8 mouse cellular contexts compared by ENCODE assay signal in genomic region chr8:45975837-45976468, GRCm38 (mm10). TPM values are rescaled to one million over a fixed set of nuclear protein-coding genes. Genes with fewer than 3 reads are reported as not detected.
A peak's percentile ranks its signal among the peaks of the same experiment; 100 is the strongest.
DNase-seq lines count a peak whose midpoint lies in the region; ATAC-seq lines count a peak whose summit lies in the region.

No protein-coding gene starts in this region.

- DNase-seq in lung, postnatal 36 days = no peak
- no peak for DNase-seq in cerebellum, postnatal 25 days
- no peak for DNase-seq in kidney, adult 11 months
- DNase-seq in gastrocnemius, postnatal 25 days = no peak

- H3K36me3 ChIP-seq in lung, embryonic 16.5 days (ENCODE audit: control insufficient read depth, insufficient read depth, low read length) = peaks cover 12% of the 10 kb centered on the region
- H3K36me3 ChIP-seq in limb, embryonic 12.5 days = peaks cover 22% of the 10 kb centered on the region
- H3K36me3 ChIP-seq in neural tube, embryonic 15.5 days = peaks cover 9% of the 10 kb centered on the region

- peak overlapping the region; percentile 75 for H3K27ac ChIP-seq in lung, embryonic 16.5 days (ENCODE audit: low read length)
- H3K27ac ChIP-seq in limb, embryonic 12.5 days = no peak overlapping the region
- peak overlapping the region; percentile 86 for H3K27ac ChIP-seq in neural tube, embryonic 15.5 days (replicated peaks)

- H3K4me2 ChIP-seq in lung, embryonic 16.5 days (ENCODE audit: low read depth, low read length) = peak overlapping the region; percentile 83
- H3K4me2 ChIP-seq in limb, embryonic 12.5 days = peak overlapping the region; percentile 64
- H3K4me2 ChIP-seq in neural tube, embryonic 15.5 days = peak overlapping the region; percentile 69

- H3K9me3 ChIP-seq in lung, embryonic 16.5 days (ENCODE audit: control insufficient read depth, low read length) = peaks cover 4% of the 10 kb centered on the region; the same call in 1 of the 2 replicates
- H3K9me3 ChIP-seq in limb, embryonic 12.5 days = peaks cover 5% of the 10 kb centered on the region
- no peaks in the 10 kb centered on the region for H3K9me3 ChIP-seq in neural tube, embryonic 15.5 days (replicated peaks)

- H3K27me3 ChIP-seq in lung, embryonic 16.5 days (ENCODE audit: control insufficient read depth, insufficient read depth, low read depth, low read length) = no peaks in the 10 kb centered on the region
- H3K27me3 ChIP-seq in limb, embryonic 12.5 days = no peaks in the 10 kb centered on the region
- H3K27me3 ChIP-seq in neural tube, embryonic 15.5 days (replicated peaks) = no peaks in the 10 kb centered on the region

- WGBS in lung, embryonic 16.5 days = 46% methylated on average over 11 of the region's 11 CpGs
- WGBS in limb, embryonic 12.5 days = 62% methylated on average over 11 of the region's 11 CpGs
- 71% methylated on average over 11 of the region's 11 CpGs for WGBS in neural tube, embryonic 15.5 days

- H3K4me1 ChIP-seq in lung, embryonic 16.5 days (replicated peaks; ENCODE audit: control insufficient read depth, insufficient read depth, low read length) = peaks cover 6% of the 10 kb centered on the region
- H3K4me1 ChIP-seq in limb, embryonic 12.5 days (replicated peaks) = peaks cover 13% of the 10 kb centered on the region; the same call in 1 of the 2 replicates
- H3K4me1 ChIP-seq in neural tube, embryonic 15.5 days = peaks cover 16% of the 10 kb centered on the region

- ATAC-seq in lung, embryonic 16.5 days (ENCODE audit: low read depth) = peak; percentile 17; the same call in 1 of the 2 replicates
- ATAC-seq in erythroblast, adult 5-6 weeks (replicated peaks; ENCODE audit: low FRiP score, poor library complexity, severe bottlenecking) = peak; percentile 44
- no peak for ATAC-seq in limb, embryonic 12.5 days (ENCODE audit: insufficient number of reproducible peaks, insufficient read depth, low FRiP score, low TSS enrichment, low read depth)
- peak; percentile 28 for ATAC-seq in neural tube, embryonic 15.5 days (ENCODE audit: low FRiP score)

- H3K9ac ChIP-seq in lung, embryonic 16.5 days (ENCODE audit: low read length) = peak overlapping the region; percentile 77
- H3K9ac ChIP-seq in limb, embryonic 12.5 days (replicated peaks) = peak overlapping the region; percentile 58
- peak overlapping the region; percentile 62 for H3K9ac ChIP-seq in neural tube, embryonic 15.5 days (replicated peaks)

- peak overlapping the region; percentile 88 for H3K4me3 ChIP-seq in lung, embryonic 16.5 days (ENCODE audit: low read length)
- peak overlapping the region; percentile 60 for H3K4me3 ChIP-seq in limb, embryonic 12.5 days (replicated peaks)
- peak overlapping the region; percentile 67 for H3K4me3 ChIP-seq in neural tube, embryonic 15.5 days (replicated peaks)

RNA-seq across cellular contexts. Expression of gene Ufsp2, which starts 0.6 kb away (rescaled TPM):
- polyA plus RNA-seq in lung, embryonic 16.5 days (2015; fragmentation: Nextera tagmentation; extraction: Ambion mirVana) = 82.7 and 90.7 TPM in 2 replicates
- 25.4 and 30.9 TPM in 2 replicates for total RNA-seq in erythroblast, adult 5-6 weeks (2015; ENCODE audit: low replicate concordance)
- total RNA-seq in erythroblast, adult 5-6 weeks (2017; ENCODE audit: low replicate concordance) = 15.3 and 28.1 TPM in 2 replicates
- polyA plus RNA-seq in limb, embryonic 12.5 days (2016; fragmentation: Nextera tagmentation; extraction: Ambion mirVana) = 72.1 TPM in 2 replicates
- polyA plus RNA-seq in neural tube, embryonic 15.5 days (2015; fragmentation: Nextera tagmentation; extraction: Ambion mirVana) = 74.5 and 76.8 TPM in 2 replicates
- 10 to 100 TPM; 39.0 to 41.3 TPM for total RNA-seq in gastrocnemius, postnatal 25 days (2021)

RNA-seq across cellular contexts. Expression of gene 1700029J07Rik, which starts 0.9 kb away (rescaled TPM):
- 6.1 and 7.1 TPM in 2 replicates for polyA plus RNA-seq in lung, embryonic 16.5 days (2015; fragmentation: Nextera tagmentation; extraction: Ambion mirVana)
- not detected in 2 replicates for total RNA-seq in erythroblast, adult 5-6 weeks (2015; ENCODE audit: low replicate concordance)
- total RNA-seq in erythroblast, adult 5-6 weeks (2017; ENCODE audit: low replicate concordance) = 0.94 TPM in 1 of 2 replicates, not detected in the other
- 3.4 and 4.9 TPM in 2 replicates for polyA plus RNA-seq in limb, embryonic 12.5 days (2016; fragmentation: Nextera tagmentation; extraction: Ambion mirVana)
- polyA plus RNA-seq in neural tube, embryonic 15.5 days (2015; fragmentation: Nextera tagmentation; extraction: Ambion mirVana) = 5.5 and 7.1 TPM in 2 replicates
- under 1 TPM; 0.16 to 0.61 TPM for total RNA-seq in gastrocnemius, postnatal 25 days (2021)

RNA-seq across cellular contexts. Expression of gene Lrp2bp, which starts 23.1 kb away (rescaled TPM):
- polyA plus RNA-seq in lung, embryonic 16.5 days (2015; fragmentation: Nextera tagmentation; extraction: Ambion mirVana) = 0.80 and 1.2 TPM in 2 replicates
- not detected in 2 replicates for total RNA-seq in erythroblast, adult 5-6 weeks (2015; ENCODE audit: low replicate concordance)
- total RNA-seq in erythroblast, adult 5-6 weeks (2017; ENCODE audit: low replicate concordance) = not detected in 2 replicates
- polyA plus RNA-seq in limb, embryonic 12.5 days (2016; fragmentation: Nextera tagmentation; extraction: Ambion mirVana) = 0.23 and 0.41 TPM in 2 replicates
- 0.52 and 0.79 TPM in 2 replicates for polyA plus RNA-seq in neural tube, embryonic 15.5 days (2015; fragmentation: Nextera tagmentation; extraction: Ambion mirVana)
- total RNA-seq in gastrocnemius, postnatal 25 days (2021) = 1 to 10 TPM; 1.6 to 1.7 TPM

RNA-seq across cellular contexts. Expression of gene Ankrd37, which starts 29.6 kb away (rescaled TPM):
- polyA plus RNA-seq in lung, embryonic 16.5 days (2015; fragmentation: Nextera tagmentation; extraction: Ambion mirVana) = 37.0 and 56.6 TPM in 2 replicates
- 1.5 TPM in 1 of 2 replicates, not detected in the other for total RNA-seq in erythroblast, adult 5-6 weeks (2015; ENCODE audit: low replicate concordance)
- not detected in 2 replicates for total RNA-seq in erythroblast, adult 5-6 weeks (2017; ENCODE audit: low replicate concordance)
- polyA plus RNA-seq in limb, embryonic 12.5 days (2016; fragmentation: Nextera tagmentation; extraction: Ambion mirVana) = 22.2 and 22.3 TPM in 2 replicates
- 39.8 and 50.5 TPM in 2 replicates for polyA plus RNA-seq in neural tube, embryonic 15.5 days (2015; fragmentation: Nextera tagmentation; extraction: Ambion mirVana)
- 1 to 10 TPM; 2.2 to 3.2 TPM for total RNA-seq in gastrocnemius, postnatal 25 days (2021)

RNA-seq across cellular contexts. Expression of gene Ccdc110, which starts 41.5 kb away (rescaled TPM):
- polyA plus RNA-seq in lung, embryonic 16.5 days (2015; fragmentation: Nextera tagmentation; extraction: Ambion mirVana) = not detected in 2 replicates
- not detected in 2 replicates for total RNA-seq in erythroblast, adult 5-6 weeks (2015; ENCODE audit: low replicate concordance)
- total RNA-seq in erythroblast, adult 5-6 weeks (2017; ENCODE audit: low replicate concordance) = not detected in 2 replicates
- polyA plus RNA-seq in limb, embryonic 12.5 days (2016; fragmentation: Nextera tagmentation; extraction: Ambion mirVana) = 0.14 TPM in 1 of 2 replicates, not detected in the other
- polyA plus RNA-seq in neural tube, embryonic 15.5 days (2015; fragmentation: Nextera tagmentation; extraction: Ambion mirVana) = 0.05 and 0.20 TPM in 2 replicates
- total RNA-seq in gastrocnemius, postnatal 25 days (2021) = not detected
